Mouse (Mus musculus): Measurements from ENCODE around the gene Tyrp1.

Tyrp1 gene

GRCm38 (mm10) chr4:80895278-80895894 lies 61.5 kb downstream of the Tyrp1 start:
- DNase-seq (ENCODE audit: extremely low spot score): no peak

Measured in embryo, embryonic 9.5 days (tissue).